Mouse (Mus musculus) heart, embryonic 12.5 days (tissue): ENCODE results near the gene Npr3. TPM values are rescaled to one million over a fixed set of nuclear protein-coding genes. Genes with fewer than 3 reads are reported as not detected.
"Not testable (repeated sequence)": the region's sequence is repeated elsewhere in the genome, so short reads cannot be mapped to it uniquely, and the experiment has no call there.

Experiments used
- ATAC-seq: fragments of 200-750 bp; cut with Nextera tagmentation; 2 replicates; pipeline ENCODE4 v1.8.0; 2017; ENCODE audit warnings: moderate TSS enrichment, moderate library complexity; ENCODE audit not compliant: insufficient number of reproducible peaks, low FRiP score
- H3K27ac ChIP-seq: fragments of 300-500 bp; sonication (generic); 2 replicates; pipeline ENCODE4 v1.5.1; 2016; ENCODE audit warnings: mild to moderate bottlenecking, moderate library complexity; ENCODE audit not compliant: poor library complexity, severe bottlenecking
- H3K27me3 ChIP-seq: fragments of 300-500 bp; sonication (generic); replicated peaks from 2 replicates; pipeline ENCODE4 v1.6.1; 2016; ENCODE audit warnings: mild to moderate bottlenecking, moderate library complexity
- H3K36me3 ChIP-seq: fragments of 300-500 bp; sonication (generic); 2 replicates; pipeline ENCODE4 v1.6.1; 2016; ENCODE audit warnings: mild to moderate bottlenecking, moderate library complexity
- H3K4me1 ChIP-seq: fragments of 300-500 bp; sonication (generic); replicated peaks from 2 replicates; pipeline ENCODE4 v1.6.1; 2016; ENCODE audit warnings: mild to moderate bottlenecking
- H3K4me2 ChIP-seq: fragments of 300-500 bp; sonication (generic); 2 replicates; pipeline ENCODE4 v1.6.1; 2016; ENCODE audit warnings: mild to moderate bottlenecking, moderate library complexity
- H3K4me3 ChIP-seq: fragments of 300-500 bp; sonication (generic); 2 replicates; pipeline ENCODE4 v1.5.1; 2016; ENCODE audit warnings: mild to moderate bottlenecking
- H3K9ac ChIP-seq: fragments of 300-500 bp; sonication (generic); 2 replicates; pipeline ENCODE4 v1.6.1; 2016; ENCODE audit warnings: mild to moderate bottlenecking, moderate library complexity
- H3K9me3 ChIP-seq: fragments of 300-500 bp; sonication (generic); replicated peaks from 2 replicates; pipeline ENCODE4 v1.6.1; 2016; ENCODE audit warnings: mild to moderate bottlenecking, moderate library complexity
- WGBS: fragments of 180-500 bp; shearing (Covaris S2); methylation state at CpG from one replicate; pipeline ENCODE4 v1.1.7; 2016; 5-methylcytosine and 5-hydroxymethylcytosine counted together
- polyA plus RNA-seq: library from polyadenylated mRNA; unstranded; fragments of >200 nt; fragmentation: Nextera tagmentation; extraction: Ambion mirVana; gene quantifications from 2 replicates; pipeline ENCODE4 v1.2.1, GENCODE M21; 2016

The Npr3 gene
- polyA plus RNA-seq, 1 experiment from 2014 or later = 17.6 TPM

GRCm38 (mm10) chr15:11844115-11844514 is 63.0 kb downstream of the Npr3 start:
- Histone ChIP-seq H3K4me2 (no peak overlapping the region), H3K9me3 (no peaks in the 10 kb centered on the region), H3K4me1 (peaks cover 6% of the 10 kb centered on the region), H3K4me3 (no peak overlapping the region), H3K27ac (no peak overlapping the region), H3K36me3 (peaks cover 9% of the 10 kb centered on the region; the same call in 1 of the 2 replicates), H3K9ac (no peak overlapping the region), H3K27me3 (no peaks in the 10 kb centered on the region)
- WGBS = 75% methylated on average over 6 of the region's 6 CpGs
- no peak for ATAC-seq

GRCm38 (mm10) chr15:11841828-11842227 is 65.3 kb downstream of the Npr3 start:
- H3K4me2 ChIP-seq = no peak overlapping the region
- H3K9me3 ChIP-seq = no peaks in the 10 kb centered on the region
- 65% methylated on average over 4 of the region's 4 CpGs for WGBS
- H3K27me3 ChIP-seq = no peaks in the 10 kb centered on the region
- H3K36me3 ChIP-seq = peaks cover 5% of the 10 kb centered on the region; the same call in 1 of the 2 replicates
- H3K4me3 ChIP-seq = no peak overlapping the region
- no peak for ATAC-seq
- no peak overlapping the region for H3K9ac ChIP-seq
- H3K27ac ChIP-seq = no peak overlapping the region
- H3K4me1 ChIP-seq = peaks cover 8% of the 10 kb centered on the region

GRCm38 (mm10) chr15:11835913-11836312 is 71.2 kb downstream of the Npr3 start:
- Histone ChIP-seq H3K4me2 (no peak overlapping the region), H3K4me1 (peaks cover 13% of the 10 kb centered on the region), H3K9me3 (no peaks in the 10 kb centered on the region), H3K4me3 (no peak overlapping the region), H3K9ac (no peak overlapping the region), H3K27ac (0 out of 2 replicates have a peak overlapping the region, but pooled peaks have one; percentile 33), H3K36me3 (peaks cover 2% of the 10 kb centered on the region; the same call in 1 of the 2 replicates), H3K27me3 (no peaks in the 10 kb centered on the region)
- ATAC-seq = no peak
- 44% methylated on average over 1 of the region's 1 CpGs for WGBS

GRCm38 (mm10) chr15:11822347-11822746 is 84.7 kb downstream of the Npr3 start:
- not testable (repeated sequence) for H3K36me3 ChIP-seq, H3K4me2 ChIP-seq, H3K9ac ChIP-seq, H3K27ac ChIP-seq, H3K27me3 ChIP-seq, H3K4me3 ChIP-seq, H3K4me1 ChIP-seq, ATAC-seq, H3K9me3 ChIP-seq
- WGBS = 71% methylated on average over 6 of the region's 6 CpGs

GRCm38 (mm10) chr15:11815551-11815950 is 91.5 kb downstream of the Npr3 start:
- no peak overlapping the region for H3K4me3 ChIP-seq
- no peaks in the 10 kb centered on the region for H3K4me1 ChIP-seq
- 31% methylated on average over 4 of the region's 4 CpGs for WGBS
- no peak overlapping the region for H3K9ac ChIP-seq
- H3K27me3 ChIP-seq = no peaks in the 10 kb centered on the region
- no peak for ATAC-seq
- H3K27ac ChIP-seq = no peak overlapping the region
- H3K36me3 ChIP-seq = no peaks in the 10 kb centered on the region
- no peaks in the 10 kb centered on the region for H3K9me3 ChIP-seq
- no peak overlapping the region for H3K4me2 ChIP-seq

GRCm38 (mm10) chr15:11803576-11803975 is 103.5 kb downstream of the Npr3 start:
- no peak overlapping the region for H3K9ac ChIP-seq
- 54% methylated on average over 4 of the region's 4 CpGs for WGBS

GRCm38 (mm10) chr15:11801863-11802722 is 105.0 kb downstream of the Npr3 start:
- 22% methylated on average over 13 of the region's 13 CpGs for WGBS
- no peak overlapping the region for H3K4me3 ChIP-seq
- peak overlapping the region; percentile 35; the same call in 1 of the 2 replicates for H3K4me2 ChIP-seq

More at GRCm38 (mm10) chr15:11803576-11803975, 103.5 kb downstream of the Npr3 start:
- peaks cover 16% of the 10 kb centered on the region for H3K4me1 ChIP-seq
- no peak overlapping the region for H3K4me3 ChIP-seq
- H3K27ac ChIP-seq = no peak overlapping the region
- no peak for ATAC-seq
- H3K36me3 ChIP-seq = no peaks in the 10 kb centered on the region
- peaks cover 6% of the 10 kb centered on the region for H3K9me3 ChIP-seq
- no peak overlapping the region for H3K4me2 ChIP-seq
- H3K27me3 ChIP-seq = no peaks in the 10 kb centered on the region

GRCm38 (mm10) chr15:11794632-11795031 is 112.5 kb downstream of the Npr3 start:
- no peaks in the 10 kb centered on the region for H3K4me1 ChIP-seq
- no peaks in the 10 kb centered on the region for H3K27me3 ChIP-seq
- no peak overlapping the region for H3K9ac ChIP-seq
- H3K4me2 ChIP-seq = no peak overlapping the region
- peaks cover 6% of the 10 kb centered on the region for H3K9me3 ChIP-seq
- H3K4me3 ChIP-seq = no peak overlapping the region
- no peaks in the 10 kb centered on the region for H3K36me3 ChIP-seq
- H3K27ac ChIP-seq = no peak overlapping the region
- 12% methylated on average over 2 of the region's 2 CpGs for WGBS
- ATAC-seq = no peak

More at GRCm38 (mm10) chr15:11801863-11802722, 105.0 kb downstream of the Npr3 start:
- Histone ChIP-seq H3K36me3 (no peaks in the 10 kb centered on the region), H3K4me1 (peaks cover 16% of the 10 kb centered on the region), H3K27me3 (no peaks in the 10 kb centered on the region), H3K9ac (no peak overlapping the region), H3K9me3 (peaks cover 6% of the 10 kb centered on the region), H3K27ac (no peak overlapping the region)
- ATAC-seq = no peak; the same call in 1 of the 2 replicates

Other genes starting within 250 kb of the Npr3 start
- gene Sub1, start 89.7 kb upstream of the Npr3 start, polyA plus RNA-seq = 596 and 625 TPM in 2 replicates
- gene Zfr, start 210.5 kb upstream of the Npr3 start, polyA plus RNA-seq = 105 and 108 TPM in 2 replicates